Mouse (Mus musculus) erythroblast, embryonic 14.5 days (primary cell): ENCODE results near the gene Hapln3.

Experiments used
- GATA1 ChIP-seq: IDR thresholded peaks from 2 replicates; pipeline ENCODE4 v1.6.1; 2012; ENCODE audit warnings: low read length, inconsistent platforms, mixed read lengths
- TAL1 ChIP-seq: IDR thresholded peaks from 3 replicates; pipeline ENCODE4 v1.6.1; 2012; ENCODE audit warnings: low read length, inconsistent platforms, mixed read lengths

- TF ChIP-seq GATA1 (no peak), TAL1 (no peak)
Measured at GRCm38 (mm10) chr7:79139891-79140591, 9.2 kb upstream of the Hapln3 start.
